Mouse (Mus musculus) bone marrow, adult 2 months (tissue): ENCODE data around the gene 1500009L16Rik.

ENCODE experiments used
- CTCF ChIP-seq: fragments of 200-500 bp; IDR thresholded peaks from 2 replicates; pipeline ENCODE4 v1.5.1; 2011; ENCODE audit warnings: low read length, control low read depth; ENCODE audit not compliant: control insufficient read depth, insufficient read depth
- POLR2A ChIP-seq: fragments of 200-500 bp; IDR thresholded peaks from 2 replicates; pipeline ENCODE4 v1.6.1; 2011; ENCODE audit warnings: low read depth, mild to moderate bottlenecking, control low read depth, low read length, borderline replicate concordance; ENCODE audit not compliant: control insufficient read depth

DNA sequence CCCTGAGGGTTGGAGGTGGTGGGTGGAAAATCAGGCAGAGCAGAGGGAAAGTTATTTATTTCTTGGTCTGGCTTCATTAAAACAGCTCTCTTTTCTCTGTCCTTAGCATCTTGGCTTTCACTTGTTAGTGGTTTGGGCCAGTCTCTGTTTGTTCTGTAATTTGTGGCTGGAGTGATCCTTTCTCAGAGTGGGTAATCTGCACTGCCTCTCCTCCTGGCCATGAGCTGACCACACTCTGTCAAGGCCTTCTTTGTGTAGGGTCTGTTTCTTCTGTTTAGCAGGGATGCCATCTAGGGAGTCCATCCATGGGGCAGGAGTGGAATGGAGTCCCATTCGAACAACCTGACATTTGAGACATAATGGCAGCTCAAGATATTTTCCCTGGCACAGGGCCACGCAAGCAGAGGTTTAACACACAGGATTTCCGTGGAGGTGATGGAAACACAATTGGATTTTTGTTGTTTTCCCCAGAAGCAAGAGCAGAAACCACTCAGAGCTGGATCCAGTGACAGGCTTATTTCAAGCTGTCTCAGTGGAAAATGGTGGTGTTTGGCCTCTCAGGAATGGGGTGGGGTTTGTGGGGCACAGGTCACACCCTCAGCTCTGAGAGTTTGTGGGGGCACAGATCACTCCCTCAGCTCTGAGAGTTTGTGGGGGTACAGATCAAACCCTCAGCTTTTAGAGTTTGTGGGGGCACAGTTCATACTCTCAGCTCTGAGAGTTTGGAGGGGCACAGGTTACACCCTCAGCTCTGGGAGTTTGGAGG, 63.1 kb downstream of the 1500009L16Rik start:
- TF ChIP-seq POLR2A (no peak), CTCF (no peak)
